Comparison of ENCODE assay signal across 9 mouse cellular contexts in genomic region chr6:95223537-95223936, GRCm38 (mm10).
DNase-seq lines count a peak whose midpoint lies in the region; ATAC-seq and TF ChIP-seq lines count a peak whose summit lies in the region.
"Had no signal": no experiment of that assay in that cellular context is flagged by ENCODE, and none has a peak within 500 bp of the region (broad histone marks: within the 10 kb centered on the region; RNA-seq: fewer than 3 reads in every experiment).

No protein-coding gene starts in this region.

- peak; percentile 79 for TF ChIP-seq CTCF in liver, adult 2 months (IDR thresholded peaks at IDR 0.05; ENCODE audit: low read depth, low read length)
- peak; percentile 39; the same call in 1 of the 2 replicates for TF ChIP-seq CTCF in olfactory bulb, adult 2 months (IDR thresholded peaks at IDR 0.05; ENCODE audit: insufficient read depth, low read depth, low read length)

- H3K4me2 ChIP-seq in kidney, embryonic 14.5 days (replicated peaks; ENCODE audit: low read depth, low read length): no peak overlapping the region

- no peak overlapping the region for H3K4me3 ChIP-seq in kidney, embryonic 14.5 days (ENCODE audit: low read length)
- no peak overlapping the region for H3K4me3 ChIP-seq in liver, adult 2 months (ENCODE audit: insufficient read depth, low read depth, low read length)
- H3K4me3 ChIP-seq in olfactory bulb, adult 2 months (ENCODE audit: insufficient read depth, low read depth, low read length): no peak overlapping the region
- H3K4me3 ChIP-seq: erythroblast, embryonic 14.5 days had no signal

- no peak overlapping the region for H3K27ac ChIP-seq in kidney, embryonic 14.5 days (ENCODE audit: low read depth, low read length)
- no peak overlapping the region for H3K27ac ChIP-seq in liver, adult 2 months (replicated peaks; ENCODE audit: insufficient read depth, low read depth, low read length)
- no peak overlapping the region for H3K27ac ChIP-seq in olfactory bulb, adult 2 months (ENCODE audit: insufficient read depth, low read depth, low read length)

- 27% methylated on average over 7 of the region's 7 CpGs for WGBS in kidney, embryonic 14.5 days
- 28% methylated on average over 7 of the region's 7 CpGs for WGBS in liver, adult 2 months
- WGBS in olfactory bulb, adult 2 months: 26% methylated on average over 7 of the region's 7 CpGs

- H3K27me3 ChIP-seq in kidney, embryonic 14.5 days (ENCODE audit: control insufficient read depth, insufficient read depth, low read length): no peaks in the 10 kb centered on the region
- no peaks in the 10 kb centered on the region for H3K27me3 ChIP-seq in liver, adult 2 months (ENCODE audit: control insufficient read depth, insufficient read depth, low read length)

- H3K79me2 ChIP-seq in liver, adult 2 months (ENCODE audit: control insufficient read depth, insufficient read depth, low read length): no peaks in the 10 kb centered on the region

- H3K4me1 ChIP-seq in kidney, embryonic 14.5 days (ENCODE audit: control insufficient read depth, insufficient read depth, low read length): no peaks in the 10 kb centered on the region
- H3K4me1 ChIP-seq in liver, adult 2 months (ENCODE audit: control insufficient read depth, insufficient read depth, low read length): no peaks in the 10 kb centered on the region
- no peaks in the 10 kb centered on the region for H3K4me1 ChIP-seq in olfactory bulb, adult 2 months (ENCODE audit: control insufficient read depth, insufficient read depth, low read length)

- DNase-seq in 416B (ENCODE audit: low read depth) (peak; percentile 73), adipocyte (ENCODE audit: low spot score) (peak; percentile 92)
- DNase-seq in cerebellum, postnatal 4 days (ENCODE audit: low spot score in 2 of 2): peak; percentile 87
- DNase-seq in gastrocnemius, postnatal 10 days: peak; percentile 86
- peak; percentile 64 for DNase-seq in liver, adult 2 months (ENCODE audit: extremely low read depth, low read depth, low spot score)
- peak; percentile 4 to 14 for DNase-seq in thymus, adult 18-20 months

- no peaks in the 10 kb centered on the region for H3K9me3 ChIP-seq in kidney, embryonic 14.5 days (ENCODE audit: control insufficient read depth, low read length)

- no peak overlapping the region for H3K9ac ChIP-seq in kidney, embryonic 14.5 days (ENCODE audit: low read depth, low read length)
- no peak overlapping the region for H3K9ac ChIP-seq in liver, adult 2 months (ENCODE audit: low read depth, low read length)

- no peak for TF ChIP-seq POLR2A in liver, adult 2 months (IDR thresholded peaks at IDR 0.05; ENCODE audit: extremely low read depth, insufficient read depth, low read length)
- TF ChIP-seq POLR2A in olfactory bulb, adult 2 months (IDR thresholded peaks at IDR 0.05; ENCODE audit: insufficient read depth, low read depth, low read length): no peak

- peak; percentile 28; the same call in 1 of the 2 replicates for ATAC-seq in kidney, embryonic 14.5 days (ENCODE audit: low FRiP score, low TSS enrichment)

- H3K36me3 ChIP-seq in kidney, embryonic 14.5 days (ENCODE audit: control insufficient read depth, insufficient read depth, low read length): no peaks in the 10 kb centered on the region
- H3K36me3 ChIP-seq in liver, adult 2 months (ENCODE audit: control insufficient read depth, insufficient read depth, low read length): no peaks in the 10 kb centered on the region

Comparison
In these comparisons a context has a peak if more than half of its experiments do, and no peak if none do; other contexts are left out.
1. DNase-seq: peak in every context shown above with its lines; median percentile 92 in adipocyte; 87 in cerebellum, postnatal 4 days; 86 in gastrocnemius, postnatal 10 days; 73 in 416B; 64 in liver, adult 2 months; 9 in thymus, adult 18-20 months.